Mouse (Mus musculus) kidney, adult 2 months (tissue): ENCODE data around the gene Letmd1. TPM values are rescaled to one million over a fixed set of nuclear protein-coding genes. Genes with fewer than 3 reads are reported as not detected.
"Not testable (repeated sequence)": the region's sequence is repeated elsewhere in the genome, so short reads cannot be mapped to it uniquely, and the experiment has no call there.

Source experiments
- DNase-seq: peaks from one replicate; pipeline ENCODE4 v3.0.0; 2021
- H3K27ac ChIP-seq: fragments of 200-500 bp; 2 replicates; pipeline ENCODE4 v1.5.1; 2012; ENCODE audit warnings: low read depth, low read length, control low read depth, inconsistent platforms; ENCODE audit not compliant: insufficient read depth
- H3K27me3 ChIP-seq: fragments of 200-500 bp; replicated peaks from 2 replicates; pipeline ENCODE4 v1.6.1; 2012; ENCODE audit warnings: mild to moderate bottlenecking, moderate library complexity, low read length, inconsistent platforms; ENCODE audit not compliant: control insufficient read depth, insufficient read depth
- H3K36me3 ChIP-seq: fragments of 200-500 bp; 2 replicates; pipeline ENCODE4 v1.6.1; 2012; ENCODE audit warnings: mild to moderate bottlenecking, moderate library complexity, low read length, inconsistent platforms; ENCODE audit not compliant: control insufficient read depth, insufficient read depth
- H3K4me1 ChIP-seq: fragments of 200-500 bp; 2 replicates; pipeline ENCODE4 v1.6.1; 2011; ENCODE audit warnings: low read length; ENCODE audit not compliant: control insufficient read depth, insufficient read depth
- H3K4me3 ChIP-seq: fragments of 200-500 bp; 2 replicates; pipeline ENCODE4 v1.5.1; 2011; ENCODE audit warnings: mild to moderate bottlenecking, low read depth, low read length, control low read depth; ENCODE audit not compliant: insufficient read depth
- CTCF ChIP-seq: fragments of 200-500 bp; conservative IDR thresholded peaks from 2 replicates; pipeline ENCODE4 v1.5.1; 2011; ENCODE audit warnings: low read depth, mild to moderate bottlenecking, control low read depth, low read length, moderate library complexity, mixed read lengths; ENCODE audit not compliant: insufficient read depth, insufficient read length
- POLR2A ChIP-seq: fragments of 200-500 bp; IDR thresholded peaks from one replicate; pipeline ENCODE4 v1.6.1; 2011; ENCODE audit warnings: low read depth, low read length, control low read depth
- WGBS: fragments of 180-500 bp; shearing (Covaris S2); methylation state at CpG from one replicate; pipeline ENCODE4 v1.1.7; 2018; 5-methylcytosine and 5-hydroxymethylcytosine counted together
- polyA plus RNA-seq: library from polyadenylated mRNA; depleted of rRNA; stranded (reverse); fragments of >200 nt; gene quantifications from 2 replicates; pipeline ENCODE4 v1.2.3, GENCODE M21; 2012; rRNA removed

The Letmd1 gene
- polyA plus RNA-seq = 79.0 and 79.8 TPM in 2 replicates

- H3K27ac ChIP-seq = peak within 1 kb of the TSS; percentile 95
- peaks cover 13% of the 10 kb centered on the region; the same call in 1 of the 2 replicates for H3K4me1 ChIP-seq
- DNase-seq = peak; percentile 93
- TF ChIP-seq POLR2A (peak; percentile 53), CTCF (peak; percentile 63)
- 1% methylated on average over 84 of the region's 84 CpGs for WGBS
- no peaks in the 10 kb centered on the region for H3K36me3 ChIP-seq
- no peaks in the 10 kb centered on the region for H3K27me3 ChIP-seq
- H3K4me3 ChIP-seq = peak within 1 kb of the TSS; percentile 87
Measured at GRCm38 (mm10) chr15:100468295-100469188, at the start of gene Letmd1. Gene Letmd1 (plus strand): TSS chr15:100469023.

GRCm38 (mm10) chr15:100419311-100419710, 49.5 kb upstream of the Letmd1 start:
- Histone ChIP-seq H3K36me3 (no peaks in the 10 kb centered on the region), H3K27me3 (no peaks in the 10 kb centered on the region), H3K27ac (peak overlapping the region; percentile 9; the same call in 1 of the 2 replicates), H3K4me3 (no peak overlapping the region), H3K4me1 (peaks cover 47% of the 10 kb centered on the region)
- TF ChIP-seq CTCF = no peak
- no peak for TF ChIP-seq POLR2A
- DNase-seq = peak; percentile 32
- WGBS = 31% methylated on average over 8 of the region's 8 CpGs

- Histone ChIP-seq H3K36me3 (no peaks in the 10 kb centered on the region), H3K27ac (peak overlapping the region; percentile 5; the same call in 1 of the 2 replicates), H3K4me1 (peaks cover 40% of the 10 kb centered on the region), H3K27me3 (no peaks in the 10 kb centered on the region), H3K4me3 (no peak overlapping the region)
- 45% methylated on average over 9 of the region's 9 CpGs for WGBS
- DNase-seq = peak; percentile 14
- no peak for TF ChIP-seq POLR2A
- TF ChIP-seq CTCF = no peak
Measured at GRCm38 (mm10) chr15:100419901-100420745, 48.7 kb upstream of the Letmd1 start.

GRCm38 (mm10) chr15:100421059-100421757, 47.6 kb upstream of the Letmd1 start:
- Histone ChIP-seq H3K4me1 (peaks cover 39% of the 10 kb centered on the region), H3K27ac (peak overlapping the region; percentile 69), H3K36me3 (no peaks in the 10 kb centered on the region), H3K27me3 (no peaks in the 10 kb centered on the region), H3K4me3 (peak overlapping the region; percentile 3)
- peak; percentile 49 for DNase-seq
- TF ChIP-seq CTCF = no peak
- no peak for TF ChIP-seq POLR2A
- 13% methylated on average over 8 of the region's 8 CpGs for WGBS

- Histone ChIP-seq H3K4me1 (peaks cover 35% of the 10 kb centered on the region), H3K4me3 (peak within 1 kb of the TSS; percentile 64), H3K27ac (peak within 1 kb of the TSS; percentile 69)
- DNase-seq = peak; percentile 93
- not testable (repeated sequence) for H3K27me3 ChIP-seq, H3K36me3 ChIP-seq
- 20% methylated on average over 3 of the region's 3 CpGs for WGBS
Measured at GRCm38 (mm10) chr15:100421758-100422197, 47.0 kb upstream of the Letmd1 start, which contains the start of gene Gm5475. Gene Gm5475 (plus strand): TSS chr15:100422147.

GRCm38 (mm10) chr15:100422476-100422875, 46.3 kb upstream of the Letmd1 start:
- Histone ChIP-seq H3K4me1 (peaks cover 32% of the 10 kb centered on the region; the same call in 1 of the 2 replicates), H3K27ac (peak overlapping the region; percentile 48), H3K36me3 (no peaks in the 10 kb centered on the region), H3K27me3 (no peaks in the 10 kb centered on the region), H3K4me3 (peak overlapping the region; percentile 64)
- TF ChIP-seq POLR2A (no peak), CTCF (no peak)
- peak; percentile 46 for DNase-seq
- under 1% methylated on average over 44 of the region's 44 CpGs for WGBS
